Mouse (Mus musculus): ENCODE measurements around the gene Ttc32. TPM values are rescaled to one million over a fixed set of nuclear protein-coding genes. Genes with fewer than 3 reads are reported as not detected.

Ttc32 gene
- total RNA-seq, 2 experiments from 2014 or later = 25.5 to 28.5 TPM

- DNase-seq = no peak
- intact Hi-C loops (cut with DNase I) = no loop called here
Observed at GRCm38 (mm10) chr12:9042316-9042715, 12.5 kb downstream of the Ttc32 start.

GRCm38 (mm10) chr12:9042759-9043158 lies 13.0 kb downstream of the Ttc32 start:
- no peak for DNase-seq
- intact Hi-C loops (cut with DNase I) = no loop called here

DNA sequence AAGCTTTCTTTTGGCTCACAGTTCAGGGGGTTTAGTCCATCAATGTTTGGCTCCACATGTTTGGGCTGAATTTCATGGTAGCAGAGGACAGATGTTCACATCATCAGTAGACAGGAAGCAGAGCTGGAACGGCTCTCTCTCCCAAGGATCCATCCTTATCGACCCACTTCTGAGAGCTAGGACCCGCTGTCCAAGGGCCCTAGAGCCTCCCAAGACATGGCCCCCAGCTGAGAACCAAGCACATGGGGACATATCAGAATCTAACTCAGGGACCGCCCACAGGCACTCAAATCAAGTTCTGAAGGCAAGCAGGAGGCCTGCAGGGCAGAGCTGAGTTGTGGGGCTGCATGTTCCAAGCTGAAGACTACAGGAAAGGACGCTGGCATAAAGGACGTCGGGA lies 14.9 kb downstream of the Ttc32 start:
- DNase-seq = no peak
- intact Hi-C loops (cut with DNase I) = no loop called here

- DNase-seq = no peak
- intact Hi-C loops (cut with DNase I) = no loop called here
Observed at GRCm38 (mm10) chr12:9046674-9047073, 16.9 kb downstream of the Ttc32 start.

DNA sequence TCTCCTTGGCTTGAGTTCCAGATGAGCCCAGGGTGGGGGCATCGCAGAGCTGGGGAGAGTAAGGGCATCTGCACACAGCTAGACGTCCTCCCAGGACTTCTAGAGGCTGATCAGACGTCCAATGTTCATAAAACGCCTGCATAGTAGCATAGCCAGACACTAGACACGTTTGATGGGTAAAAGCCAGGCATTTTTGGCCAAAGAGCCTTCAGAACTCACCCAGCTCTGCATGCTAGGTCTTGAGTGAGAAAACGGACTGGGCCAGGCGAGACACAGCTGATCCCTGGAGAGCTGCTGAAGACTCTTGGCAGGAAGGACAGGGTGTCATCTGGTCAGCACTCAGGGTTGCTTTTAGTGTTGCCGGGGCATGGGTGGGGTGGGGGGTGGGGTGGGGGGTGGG lies 18.3 kb downstream of the Ttc32 start:
- DNase-seq = no peak
- intact Hi-C loops (cut with DNase I) = no loop called here

DNA sequence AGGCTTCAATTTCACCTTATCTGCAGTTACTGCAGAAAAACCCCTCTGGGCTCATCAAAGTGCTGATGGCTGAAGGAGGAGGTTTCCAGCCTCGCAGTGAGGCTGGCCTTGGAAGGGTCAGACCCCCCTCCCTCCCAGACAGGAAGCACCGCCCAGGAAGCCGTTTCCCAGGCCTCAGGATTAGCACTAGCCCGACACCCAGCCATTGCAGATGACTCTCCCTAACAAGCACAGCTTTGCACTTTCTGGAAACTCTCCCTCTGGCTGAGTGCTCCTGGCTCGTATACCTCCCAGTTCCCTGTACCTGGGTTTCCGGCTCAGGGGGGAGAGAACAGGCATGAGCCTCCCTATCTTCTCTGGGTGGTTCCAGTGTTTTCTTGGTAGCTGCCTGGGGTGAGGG lies 21.0 kb downstream of the Ttc32 start:
- DNase-seq = no peak
- intact Hi-C loops (cut with DNase I) = loop anchor here (5.0 kb wide), 4 partner anchors 116 to 1486 kb away; no protein-coding TSS in a partner anchor

- peak; percentile 84 to 86 for DNase-seq
- intact Hi-C loops (cut with DNase I) = loop anchor here (1.0 to 5.0 kb wide), 8 partner anchors 115 to 1537 kb away; no protein-coding TSS in a partner anchor
Observed at GRCm38 (mm10) chr12:9052075-9052829, 22.5 kb downstream of the Ttc32 start.

- DNase-seq = no peak
- intact Hi-C loops (cut with DNase I) = loop anchor here (2.0 to 5.0 kb wide), 5 partner anchors 114 to 1535 kb away; no protein-coding TSS in a partner anchor
Observed at GRCm38 (mm10) chr12:9053345-9053744, 23.5 kb downstream of the Ttc32 start.

- intact Hi-C loops (cut with DNase I) = loop anchor here (5.0 kb wide), 4 partner anchors 113 to 1483 kb away; no protein-coding TSS in a partner anchor
- no peak for DNase-seq
Observed at GRCm38 (mm10) chr12:9054012-9054411, 24.2 kb downstream of the Ttc32 start.

DNA sequence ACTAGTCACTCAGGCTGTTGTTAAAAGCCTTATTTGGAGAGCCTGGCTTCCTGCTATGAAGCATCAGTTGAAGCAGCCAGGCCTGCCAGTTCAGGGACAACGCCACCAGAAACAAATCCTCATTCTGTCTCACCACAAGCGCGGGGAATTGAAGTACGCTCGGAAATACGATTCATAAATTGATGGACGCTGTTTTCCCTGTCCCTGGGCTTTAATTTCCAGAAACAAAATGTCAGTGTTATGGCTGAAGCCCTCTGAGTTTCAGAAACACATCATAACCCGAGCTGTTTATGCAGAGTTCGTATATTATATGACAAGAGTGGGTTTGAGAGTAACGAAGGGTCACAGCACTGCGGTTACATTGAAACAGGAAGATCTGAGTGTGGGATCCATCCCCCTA lies 25.5 kb downstream of the Ttc32 start:
- no peak for DNase-seq

GRCm38 (mm10) chr12:9059502-9059901 lies 29.7 kb downstream of the Ttc32 start:
- intact Hi-C loops (cut with DNase I) = no loop called here
- no peak for DNase-seq

More for the DNA sequence above, 25.5 kb downstream of the Ttc32 start:
- intact Hi-C loops (cut with DNase I) = no loop called here

- peak in 1 of 2 experiments; percentile 52 for DNase-seq
- intact Hi-C loops (cut with DNase I) = no loop called here
Observed at GRCm38 (mm10) chr12:9059965-9060364, 30.2 kb downstream of the Ttc32 start.

- DNase-seq = peak in 1 of 2 experiments; percentile 33
Observed at GRCm38 (mm10) chr12:9063611-9064010, 33.8 kb downstream of the Ttc32 start.

DNA sequence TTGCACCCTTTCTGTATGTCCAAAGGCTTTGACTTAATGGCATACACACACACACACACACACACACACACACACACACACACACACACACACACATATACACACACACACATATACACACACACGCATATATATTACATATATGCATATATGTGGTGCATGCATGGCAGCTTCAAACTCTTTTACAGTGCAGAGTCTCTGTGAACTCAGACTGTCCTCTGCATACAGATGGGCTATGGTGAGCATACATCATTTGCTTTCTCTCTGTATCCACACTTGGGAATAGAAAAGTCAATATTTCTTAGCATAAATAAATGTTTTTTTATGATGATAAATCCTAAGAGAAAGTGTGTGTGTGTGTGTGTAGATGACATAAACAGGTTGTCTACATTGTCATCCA lies 41.3 kb downstream of the Ttc32 start:
- intact Hi-C loops (cut with DNase I) = no loop called here
- DNase-seq = no peak

More at GRCm38 (mm10) chr12:9063611-9064010, 33.8 kb downstream of the Ttc32 start:
- intact Hi-C loops (cut with DNase I) = no loop called here

- intact Hi-C loops (cut with DNase I) = no loop called here
Observed at GRCm38 (mm10) chr12:9071493-9071892, 41.7 kb downstream of the Ttc32 start.

DNA sequence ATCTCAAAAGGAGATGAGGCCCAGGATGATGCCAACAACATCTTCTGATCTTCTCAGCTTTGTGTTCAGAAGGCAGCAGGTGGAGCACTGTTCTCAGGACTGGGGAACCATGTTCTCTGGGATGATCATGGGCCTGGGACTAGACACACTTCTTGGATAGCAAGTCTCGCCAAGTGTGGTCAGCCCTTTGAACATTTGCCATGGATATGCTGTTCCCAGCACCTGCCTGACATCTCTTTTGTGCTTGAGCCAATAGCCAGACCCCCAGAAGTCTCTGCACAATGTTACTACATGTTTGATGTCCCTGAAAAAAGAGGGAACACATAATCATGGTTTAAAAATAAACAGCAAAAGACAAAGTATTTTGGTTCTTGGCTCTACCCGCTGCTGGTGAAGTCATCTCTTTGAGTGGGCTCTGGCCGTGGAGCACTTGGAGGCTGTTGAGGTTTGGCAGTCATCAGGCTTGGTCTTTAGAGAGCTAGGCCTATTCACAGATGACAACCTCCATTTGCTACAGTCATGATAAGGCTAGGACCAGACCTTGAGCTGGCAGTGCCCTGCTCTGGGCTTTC lies 47.8 kb downstream of the Ttc32 start:
- peak; percentile 36 to 57 for DNase-seq
- intact Hi-C loops (cut with DNase I) = loop anchor here (5.0 kb wide), 1 partner anchor 35 kb away; no protein-coding TSS in a partner anchor

More at GRCm38 (mm10) chr12:9071493-9071892, 41.7 kb downstream of the Ttc32 start:
- DNase-seq = no peak

GRCm38 (mm10) chr12:9090226-9090625 lies 60.4 kb downstream of the Ttc32 start:
- no peak for DNase-seq
- intact Hi-C loops (cut with DNase I) = no loop called here

Other genes with a start within 250 kb of the Ttc32 start
- gene Laptm4a, start 108.3 kb upstream of the Ttc32 start, total RNA-seq (2021) = 100 to 1,000 TPM; 361 to 367 TPM
- gene Matn3, start 82.1 kb upstream of the Ttc32 start, total RNA-seq (2021) = not detected
- gene Wdr35, start 56.1 kb upstream of the Ttc32 start, total RNA-seq (2021) = 10 to 100 TPM; 11.2 to 13.0 TPM

All from heart, postnatal 36 days (tissue).